Mouse (Mus musculus) lung, postnatal 0 days (tissue): ENCODE measurements around the gene Paqr5.

Source experiments
- CTCF ChIP-seq: IDR thresholded peaks from 2 replicates; pipeline ENCODE4 v1.5.1; 2016; ENCODE audit warnings: antibody characterized with exemption, mild to moderate bottlenecking
- EP300 ChIP-seq: IDR thresholded peaks from 2 replicates; pipeline ENCODE4 v1.6.1; 2016; ENCODE audit warnings: antibody characterized with exemption, mild to moderate bottlenecking, control low read depth

DNA sequence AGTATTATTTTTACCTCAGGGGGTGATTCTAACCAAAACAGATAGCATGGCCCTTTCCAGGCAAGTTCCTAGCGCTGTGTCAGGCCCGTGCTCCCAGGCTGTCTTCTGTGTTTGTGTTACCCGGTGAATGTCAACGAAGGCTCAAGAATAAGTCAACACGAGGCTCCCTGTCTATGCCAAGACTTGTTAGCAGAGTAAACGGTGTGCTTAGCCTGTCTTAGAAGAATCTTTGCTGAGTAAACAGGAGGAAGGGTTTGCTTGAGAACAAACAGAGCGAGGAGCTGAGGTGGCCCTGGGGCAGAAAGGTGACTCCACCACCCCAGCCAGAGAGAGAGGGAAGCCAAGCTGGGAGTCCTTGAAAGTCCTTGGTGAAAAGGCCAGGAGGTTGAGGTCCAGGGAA, 122.5 kb downstream of the Paqr5 start:
- no peak for TF ChIP-seq EP300
- no peak for TF ChIP-seq CTCF
